Mouse (Mus musculus) midbrain, embryonic 16.5 days (tissue): ENCODE data around the gene Mark2. TPM values are rescaled to one million over a fixed set of nuclear protein-coding genes. Genes with fewer than 3 reads are reported as not detected.

Experiments used
- ATAC-seq: fragments of 200-750 bp; cut with Nextera tagmentation; 2 replicates; pipeline ENCODE4 v1.8.0; 2017; ENCODE audit warnings: moderate TSS enrichment
- H3K27ac ChIP-seq: fragments of 300-500 bp; sonication (generic); 2 replicates; pipeline ENCODE4 v1.5.1; 2014; ENCODE audit warnings: mild to moderate bottlenecking, low read length, mixed read lengths
- H3K27me3 ChIP-seq: fragments of 300-500 bp; sonication (generic); 2 replicates; pipeline ENCODE4 v1.6.1; 2014; ENCODE audit warnings: low read depth, low read length, mixed read lengths; ENCODE audit not compliant: control insufficient read depth, insufficient read depth
- H3K36me3 ChIP-seq: fragments of 300-500 bp; sonication (generic); 2 replicates; pipeline ENCODE4 v1.6.1; 2014; ENCODE audit warnings: mild to moderate bottlenecking, low read length, moderate library complexity, mixed read lengths; ENCODE audit not compliant: control insufficient read depth, insufficient read depth
- H3K4me1 ChIP-seq: fragments of 300-500 bp; sonication (generic); 2 replicates; pipeline ENCODE4 v1.6.1; 2014; ENCODE audit warnings: mild to moderate bottlenecking, low read length, mixed read lengths; ENCODE audit not compliant: control insufficient read depth, insufficient read depth
- H3K4me2 ChIP-seq: fragments of 300-500 bp; sonication (generic); 2 replicates; pipeline ENCODE4 v1.6.1; 2014; ENCODE audit warnings: mild to moderate bottlenecking, low read length, mixed read lengths
- H3K4me3 ChIP-seq: fragments of 300-500 bp; sonication (generic); 2 replicates; pipeline ENCODE4 v1.5.1; 2014; ENCODE audit warnings: low read depth, mild to moderate bottlenecking, low read length, moderate library complexity, mixed read lengths
- H3K9ac ChIP-seq: fragments of 300-500 bp; sonication (generic); 2 replicates; pipeline ENCODE4 v1.6.1; 2014; ENCODE audit warnings: low read depth, low read length, mixed read lengths
- H3K9me3 ChIP-seq: fragments of 300-500 bp; sonication (generic); replicated peaks from 2 replicates; pipeline ENCODE4 v1.6.1; 2014; ENCODE audit warnings: mild to moderate bottlenecking, low read length, mixed read lengths; ENCODE audit not compliant: control insufficient read depth, poor library complexity, severe bottlenecking
- WGBS: fragments of 180-500 bp; shearing (Covaris S2); extraction: QIAGEN DNeasy Blood & Tissue Kit; methylation state at CpG from one replicate; pipeline ENCODE4 v1.1.7; 2014; 5-methylcytosine and 5-hydroxymethylcytosine counted together
- polyA plus RNA-seq: library from polyadenylated mRNA; unstranded; fragments of >200 nt; fragmentation: Nextera tagmentation; extraction: Ambion mirVana; gene quantifications from 2 replicates; pipeline ENCODE4 v1.2.1, GENCODE M21; 2015

The Mark2 gene
- polyA plus RNA-seq, 1 experiment from 2014 or later = 43.8 TPM

- 76% methylated on average over 7 of the region's 7 CpGs for WGBS
- peak overlapping the region; percentile 7; the same call in 1 of the 2 replicates for H3K27ac ChIP-seq
- no peak for ATAC-seq
- H3K9me3 ChIP-seq = no peaks in the 10 kb centered on the region
- 0 out of 2 replicates have a peak, but pooled peaks cover 5% of the 10 kb centered on the region for H3K4me1 ChIP-seq
- no peak overlapping the region for H3K4me2 ChIP-seq
- no peak overlapping the region for H3K9ac ChIP-seq
- no peak overlapping the region for H3K4me3 ChIP-seq
- no peaks in the 10 kb centered on the region for H3K27me3 ChIP-seq
- H3K36me3 ChIP-seq = 0 out of 2 replicates have a peak, but pooled peaks cover under 1% of the 10 kb centered on the region
Measured at GRCm38 (mm10) chr19:7291958-7292709, 49.5 kb downstream of the Mark2 start.

GRCm38 (mm10) chr19:7289767-7290166 is 51.9 kb downstream of the Mark2 start:
- Histone ChIP-seq H3K27me3 (no peaks in the 10 kb centered on the region), H3K9ac (no peak overlapping the region), H3K4me2 (no peak overlapping the region), H3K36me3 (peaks cover 21% of the 10 kb centered on the region), H3K27ac (no peak overlapping the region), H3K4me3 (no peak overlapping the region), H3K9me3 (no peaks in the 10 kb centered on the region), H3K4me1 (0 out of 2 replicates have a peak, but pooled peaks cover 5% of the 10 kb centered on the region)
- 82% methylated on average over 2 of the region's 2 CpGs for WGBS
- ATAC-seq = no peak

- ATAC-seq = no peak
- Histone ChIP-seq H3K4me3 (no peak overlapping the region), H3K27ac (no peak overlapping the region), H3K9ac (no peak overlapping the region), H3K9me3 (no peaks in the 10 kb centered on the region), H3K4me2 (no peak overlapping the region), H3K4me1 (0 out of 2 replicates have a peak, but pooled peaks cover 3% of the 10 kb centered on the region), H3K27me3 (no peaks in the 10 kb centered on the region), H3K36me3 (peaks cover 31% of the 10 kb centered on the region)
- WGBS = 92% methylated on average over 3 of the region's 3 CpGs
Measured at GRCm38 (mm10) chr19:7288288-7288687, 53.4 kb downstream of the Mark2 start.

GRCm38 (mm10) chr19:7286563-7287315 is 54.9 kb downstream of the Mark2 start:
- ATAC-seq = no peak
- H3K9ac ChIP-seq = no peak overlapping the region
- H3K36me3 ChIP-seq = peaks cover 41% of the 10 kb centered on the region
- no peak overlapping the region for H3K4me3 ChIP-seq
- no peak overlapping the region for H3K4me2 ChIP-seq
- no peaks in the 10 kb centered on the region for H3K9me3 ChIP-seq
- no peaks in the 10 kb centered on the region for H3K27me3 ChIP-seq
- WGBS = 91% methylated on average over 12 of the region's 12 CpGs
- no peak overlapping the region for H3K27ac ChIP-seq
- 0 out of 2 replicates have a peak, but pooled peaks cover 3% of the 10 kb centered on the region for H3K4me1 ChIP-seq

GRCm38 (mm10) chr19:7280557-7281330 is 60.9 kb downstream of the Mark2 start:
- ATAC-seq = no peak
- H3K27me3 ChIP-seq = no peaks in the 10 kb centered on the region
- no peaks in the 10 kb centered on the region for H3K9me3 ChIP-seq
- H3K4me3 ChIP-seq = no peak overlapping the region
- WGBS = 85% methylated on average over 18 of the region's 18 CpGs
- no peak overlapping the region for H3K27ac ChIP-seq
- no peak overlapping the region for H3K4me2 ChIP-seq
- H3K9ac ChIP-seq = no peak overlapping the region
- peaks cover 6% of the 10 kb centered on the region; the same call in 1 of the 2 replicates for H3K4me1 ChIP-seq
- H3K36me3 ChIP-seq = peaks cover 33% of the 10 kb centered on the region

GRCm38 (mm10) chr19:7279114-7279513 is 62.5 kb downstream of the Mark2 start:
- Histone ChIP-seq H3K27me3 (no peaks in the 10 kb centered on the region), H3K4me1 (peaks cover 8% of the 10 kb centered on the region), H3K36me3 (peaks cover 26% of the 10 kb centered on the region), H3K9ac (0 out of 2 replicates have a peak overlapping the region, but pooled peaks have one; percentile 2), H3K4me3 (no peak overlapping the region), H3K4me2 (no peak overlapping the region), H3K9me3 (no peaks in the 10 kb centered on the region), H3K27ac (peak overlapping the region; percentile 31; the same call in 1 of the 2 replicates)
- WGBS = 34% methylated on average over 6 of the region's 6 CpGs
- ATAC-seq = no peak

- Histone ChIP-seq H3K9ac (peak overlapping the region; percentile 2; the same call in 1 of the 2 replicates), H3K4me2 (no peak overlapping the region), H3K4me1 (peaks cover 8% of the 10 kb centered on the region), H3K9me3 (no peaks in the 10 kb centered on the region), H3K36me3 (peaks cover 30% of the 10 kb centered on the region), H3K27ac (peak overlapping the region; percentile 31; the same call in 1 of the 2 replicates), H3K4me3 (no peak overlapping the region), H3K27me3 (no peaks in the 10 kb centered on the region)
- no peak for ATAC-seq
- 68% methylated on average over 6 of the region's 6 CpGs for WGBS
Measured at GRCm38 (mm10) chr19:7278200-7278906, 63.3 kb downstream of the Mark2 start.

- Histone ChIP-seq H3K4me3 (no peak overlapping the region), H3K36me3 (peaks cover 26% of the 10 kb centered on the region), H3K4me2 (no peak overlapping the region), H3K4me1 (peaks cover 10% of the 10 kb centered on the region), H3K9me3 (no peaks in the 10 kb centered on the region), H3K27ac (peak overlapping the region; percentile 80), H3K27me3 (no peaks in the 10 kb centered on the region), H3K9ac (no peak overlapping the region)
- 65% methylated on average over 7 of the region's 7 CpGs for WGBS
- ATAC-seq = no peak
Measured at GRCm38 (mm10) chr19:7276796-7277195, 64.9 kb downstream of the Mark2 start.
